Mouse (Mus musculus): ENCODE measurements around the gene Smc5.

Smc5 gene

DNA sequence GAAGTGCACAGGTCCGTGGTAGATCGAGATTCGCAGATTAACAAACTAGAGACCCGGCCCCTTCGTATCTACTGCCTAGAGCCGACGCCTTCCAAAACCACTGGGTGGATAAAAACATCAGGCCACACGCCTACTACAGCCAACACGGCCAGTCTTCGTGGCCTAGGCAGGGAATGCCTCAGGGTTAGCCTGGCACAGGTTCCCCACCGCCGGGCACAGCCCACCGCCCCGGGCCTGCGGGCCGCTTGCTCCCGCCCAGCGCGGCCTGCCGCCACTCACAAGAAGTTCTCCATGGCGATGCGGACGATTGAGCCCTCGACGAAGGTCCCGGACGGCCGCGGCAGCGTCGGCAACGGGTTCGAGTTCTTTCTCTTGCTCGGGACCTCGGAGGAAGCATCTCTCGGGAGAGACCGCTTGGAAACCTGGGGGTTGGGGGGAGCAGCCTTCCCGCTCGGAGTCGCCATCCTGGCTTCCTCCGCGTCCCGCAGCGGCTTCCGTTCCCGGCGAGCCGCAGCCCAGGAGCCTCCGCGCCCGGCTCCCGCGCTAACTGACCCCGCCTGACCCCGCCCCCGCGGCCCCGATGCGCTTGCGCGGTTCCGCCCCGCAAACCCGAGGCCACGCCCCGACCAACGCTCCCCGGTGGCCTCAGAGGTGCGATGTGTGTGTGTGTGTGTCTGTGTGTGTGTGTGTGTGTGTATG lies at the start of gene Smc5:
Gene Smc5 (minus strand): TSS at position 543 of the 699 bp plus-strand sequence.
- peak; percentile 93 for DNase-seq

GRCm38 (mm10) chr19:23323107-23323506 lies 49.4 kb upstream of the Smc5 start:
- DNase-seq, result no peak

DNA sequence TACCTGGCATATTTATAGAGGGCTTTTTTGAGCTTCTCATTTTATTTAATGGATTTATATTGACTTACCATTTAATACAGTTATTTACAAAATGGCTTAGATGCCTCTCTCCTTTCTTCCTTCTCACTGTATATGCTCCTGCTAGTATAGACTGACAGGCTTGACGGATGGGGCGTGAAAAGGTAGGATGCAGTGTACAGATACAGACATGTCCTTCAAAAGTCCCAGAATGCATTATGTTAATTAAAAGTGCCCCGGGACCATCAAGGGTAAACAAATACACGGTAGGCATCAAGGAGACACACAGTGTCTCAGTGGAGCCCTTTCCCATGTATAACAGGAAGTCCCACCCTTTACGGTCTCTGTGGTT lies 44.3 kb upstream of the Smc5 start:
- no peak for DNase-seq

DNA sequence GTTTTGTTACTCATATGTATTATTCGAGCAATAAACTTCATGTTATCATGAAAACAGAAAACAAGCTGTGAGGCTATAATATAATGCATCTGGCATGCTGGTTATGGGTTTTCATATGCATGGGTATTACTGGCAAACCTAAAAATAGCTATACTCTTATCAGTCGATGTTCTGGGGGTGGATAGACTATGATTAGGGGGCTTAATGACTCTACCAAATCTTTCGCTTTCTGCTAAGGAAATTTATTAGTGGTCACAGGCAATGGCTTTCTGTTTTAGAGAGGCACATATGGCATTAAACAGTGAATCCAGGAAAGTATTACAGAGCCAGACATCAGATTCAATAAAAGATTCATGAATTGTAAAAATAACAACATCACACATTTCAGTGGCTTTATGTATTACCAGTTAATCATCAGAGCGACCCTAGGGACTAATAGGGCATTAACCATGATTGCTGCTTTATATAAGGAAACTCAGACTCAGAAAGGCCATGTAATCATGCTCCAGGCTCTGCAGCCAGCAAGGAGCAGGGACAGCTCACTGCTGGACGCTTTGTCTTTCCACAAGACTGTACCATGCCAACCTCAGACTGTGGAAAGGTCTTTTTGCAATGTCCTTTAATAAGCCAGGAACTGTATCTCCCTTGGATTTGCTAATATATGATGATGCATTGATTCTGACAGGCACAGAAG lies 43.7 kb upstream of the Smc5 start:
- no peak for DNase-seq

DNA sequence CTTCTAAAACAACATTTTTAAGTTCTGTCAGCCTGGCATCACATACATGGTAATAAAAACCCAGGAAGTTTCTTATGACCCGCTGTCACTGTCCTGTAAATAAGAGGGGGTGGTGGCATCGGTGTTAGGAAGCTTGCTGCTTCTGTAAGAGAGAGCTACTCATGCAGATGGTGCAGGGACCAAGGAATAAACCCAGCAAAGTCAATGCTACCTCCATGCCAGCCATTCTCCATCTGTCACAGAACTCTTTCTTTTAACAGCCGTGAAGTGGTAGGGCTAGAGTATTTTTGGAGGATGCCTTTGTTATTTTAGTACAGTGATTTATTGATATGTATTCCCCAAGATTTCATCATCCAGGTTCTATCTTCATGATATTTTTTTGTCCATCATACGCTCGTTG lies 43.2 kb upstream of the Smc5 start:
- no peak for DNase-seq

- DNase-seq, result no peak
Measured at GRCm38 (mm10) chr19:23309979-23310378, 36.3 kb upstream of the Smc5 start.

DNA sequence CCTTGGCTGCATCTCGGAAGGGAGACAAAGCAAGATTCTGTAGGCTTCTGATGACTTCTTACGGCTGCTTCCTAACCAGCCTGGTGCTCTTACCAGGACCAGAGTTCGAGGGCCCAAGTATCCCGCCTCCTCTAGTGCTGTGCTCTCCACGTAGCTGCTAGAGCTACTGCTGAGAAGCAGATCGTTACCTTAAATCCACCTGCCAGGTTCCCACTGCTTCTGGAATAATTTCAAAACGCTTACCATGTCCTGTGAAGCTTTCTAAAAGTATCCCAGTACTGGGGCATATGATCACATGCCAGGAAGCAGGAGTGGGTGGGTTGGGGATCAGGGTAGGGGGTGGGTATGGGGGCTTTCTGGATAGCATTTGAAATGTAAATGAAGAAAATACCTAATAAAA lies 33.0 kb upstream of the Smc5 start:
- no peak for DNase-seq

- no peak for DNase-seq
Measured at GRCm38 (mm10) chr19:23299987-23300386, 26.3 kb upstream of the Smc5 start.

- no peak for DNase-seq
Measured at GRCm38 (mm10) chr19:23298917-23299316, 25.2 kb upstream of the Smc5 start.

DNA sequence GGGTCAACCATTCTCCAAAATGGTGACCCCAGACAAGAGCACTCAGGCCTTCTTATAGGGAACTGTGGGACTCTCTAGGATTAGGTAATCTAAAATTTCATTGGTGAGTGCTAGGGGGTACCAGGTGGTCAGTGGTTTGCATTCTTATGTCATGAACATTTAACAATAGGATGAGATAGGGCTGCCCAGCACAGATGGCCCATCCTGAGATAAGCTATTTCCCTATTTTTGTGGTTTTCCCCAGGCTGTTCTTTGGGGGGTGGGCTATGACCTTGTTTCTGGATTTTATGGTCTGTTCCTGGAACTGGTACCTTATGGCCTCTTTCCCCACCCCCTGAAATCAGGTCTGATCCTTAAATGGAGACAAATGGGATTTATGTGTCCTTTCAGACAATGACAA lies 23.5 kb upstream of the Smc5 start:
- no peak for DNase-seq

DNA sequence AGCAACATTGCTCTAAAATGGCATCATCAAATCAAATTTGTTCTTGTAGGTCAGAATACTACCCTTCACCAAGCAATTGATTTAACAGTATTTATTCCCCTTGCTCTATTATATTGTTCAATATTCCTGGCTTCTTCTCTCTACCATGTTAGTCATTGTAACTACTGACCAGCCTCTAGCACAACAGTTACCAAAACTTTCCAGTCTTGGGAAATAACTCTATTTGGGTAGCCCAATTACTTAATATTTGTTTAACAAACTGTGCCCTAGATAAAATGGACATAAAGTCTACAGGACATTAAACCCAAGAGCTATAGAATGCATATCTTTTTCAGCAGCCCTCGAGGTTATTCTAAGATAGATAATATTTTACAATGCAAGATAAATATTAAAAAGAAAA lies 15.6 kb upstream of the Smc5 start:
- DNase-seq, result no peak

DNA sequence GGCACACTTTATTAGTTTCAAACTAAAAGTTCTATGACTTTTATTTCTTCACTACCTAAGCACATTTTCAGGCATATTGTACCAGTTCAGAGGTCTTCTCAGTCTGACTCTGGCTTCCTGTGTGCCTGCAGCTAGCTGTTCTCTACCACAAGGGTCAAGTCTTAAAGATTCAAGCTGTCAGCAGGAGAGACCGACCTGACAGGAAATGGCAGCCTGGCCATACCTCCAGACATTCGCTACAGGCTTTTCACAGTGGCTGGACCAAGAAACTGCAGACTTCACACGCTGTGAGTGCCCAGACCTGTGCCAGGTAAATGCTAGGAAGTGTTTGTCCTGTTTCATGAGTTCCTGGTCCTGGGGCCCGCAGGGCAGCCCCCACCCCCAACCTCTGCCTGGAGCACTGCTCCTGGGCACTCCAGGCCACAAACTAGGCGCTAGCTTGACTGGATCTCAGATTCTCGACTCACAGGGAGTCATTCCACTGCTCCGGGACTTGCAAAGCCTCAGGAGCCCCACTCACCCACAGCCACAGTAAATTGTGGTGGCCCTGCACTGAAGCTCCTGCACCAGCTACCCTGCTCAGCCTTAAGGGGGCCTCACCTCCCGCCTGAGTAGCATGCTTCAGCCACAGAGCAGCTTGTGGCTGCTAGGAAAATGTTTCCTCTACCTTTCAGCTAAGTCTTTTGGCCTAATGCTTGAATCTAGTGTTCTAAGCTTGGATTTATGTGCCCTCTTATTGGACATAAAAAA lies 8.4 kb upstream of the Smc5 start:
- no peak for DNase-seq

DNA sequence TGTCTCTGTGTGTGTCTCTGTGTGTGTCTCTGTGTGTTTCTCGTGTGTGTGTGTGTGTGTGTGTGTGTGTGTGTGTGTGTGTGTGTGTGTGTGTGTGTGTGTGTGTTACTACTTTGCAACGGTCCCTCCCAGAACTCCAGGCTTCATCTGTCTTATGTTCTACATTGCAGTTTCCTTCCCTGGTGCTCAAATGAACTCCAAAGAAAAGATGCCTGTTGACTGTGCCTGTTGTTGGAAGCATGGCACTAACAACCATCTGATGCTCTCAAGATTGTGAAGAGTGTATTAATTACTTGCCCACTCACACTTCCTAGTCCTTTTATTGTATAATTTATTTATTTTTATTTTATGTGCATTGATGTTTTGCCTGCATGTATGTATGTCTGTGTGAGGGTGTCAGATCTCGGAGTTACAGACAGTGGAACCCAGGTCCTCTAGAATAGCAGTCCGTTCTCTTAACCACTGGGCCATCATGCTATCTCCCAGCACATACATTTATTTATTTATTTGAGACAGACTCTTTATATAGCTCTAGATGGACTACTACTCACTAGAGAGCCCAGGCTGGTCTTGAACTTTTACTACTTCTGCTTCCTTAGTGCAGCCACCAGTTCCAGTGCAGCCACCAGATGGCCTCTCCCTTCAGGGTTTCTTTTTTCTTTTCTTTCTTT lies 492 bp upstream of the Smc5 start:
- no peak for DNase-seq

GRCm38 (mm10) chr19:23256771-23257170 lies 16.9 kb downstream of the Smc5 start:
- DNase-seq, result no peak

DNA sequence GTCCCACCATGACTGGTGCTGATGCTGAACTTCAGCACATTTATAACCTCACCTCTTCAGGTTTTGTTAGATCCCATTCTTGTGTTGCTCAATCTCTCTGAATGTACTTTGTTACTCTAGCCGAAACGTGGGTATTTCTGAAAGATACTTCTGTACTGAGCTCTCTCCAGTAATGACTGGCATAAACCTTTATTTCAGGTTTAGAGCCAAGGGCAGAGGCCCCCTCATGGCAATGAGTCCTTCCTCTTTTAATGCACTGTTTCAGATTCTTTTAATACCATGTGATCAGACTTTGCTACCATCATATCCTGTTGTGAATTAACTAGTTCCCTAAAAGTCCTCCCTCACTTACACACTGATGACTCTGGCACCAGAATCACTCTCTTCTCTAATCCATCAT lies 27.2 kb downstream of the Smc5 start:
- DNase-seq, result no peak

DNA sequence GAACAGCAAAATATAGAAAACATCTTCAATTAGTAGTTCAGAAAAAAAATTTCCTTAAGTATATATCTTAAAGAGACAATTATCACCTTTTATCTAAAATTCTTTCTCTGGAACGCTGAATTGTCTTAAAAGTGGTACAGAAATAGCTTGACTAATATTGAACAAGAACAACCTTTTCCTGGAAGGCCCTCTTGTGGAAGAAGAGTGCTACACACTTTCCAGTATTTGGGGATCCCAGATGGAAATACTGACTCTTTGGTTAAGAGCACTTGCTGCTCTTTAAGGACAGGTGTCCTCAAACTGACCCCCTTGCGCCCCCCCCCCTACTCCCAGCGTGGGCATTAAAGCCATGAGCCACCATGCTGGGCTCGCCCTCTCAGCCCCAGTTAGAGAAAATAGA lies 48.6 kb downstream of the Smc5 start:
- peak; percentile 29 for DNase-seq

DNA sequence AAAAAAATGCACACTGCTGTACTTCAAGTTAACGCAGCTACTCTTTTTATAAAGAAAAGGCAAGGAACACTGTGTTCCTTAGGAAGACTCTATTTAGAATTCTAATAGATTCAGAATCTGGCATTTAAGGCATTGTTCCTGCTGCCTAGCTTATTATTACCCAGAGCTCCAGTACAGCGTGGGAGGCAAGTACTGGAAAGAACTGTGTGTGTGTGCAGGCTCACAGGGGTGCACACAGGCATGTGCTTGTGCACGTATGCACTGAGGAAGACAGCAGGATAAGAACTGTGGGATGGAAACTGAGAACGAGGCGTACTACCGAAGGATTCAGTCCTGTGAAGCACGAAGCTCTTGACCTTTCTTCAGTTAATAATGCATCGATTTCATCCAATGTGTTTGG lies 59.4 kb downstream of the Smc5 start:
- DNase-seq, result no peak

DNA sequence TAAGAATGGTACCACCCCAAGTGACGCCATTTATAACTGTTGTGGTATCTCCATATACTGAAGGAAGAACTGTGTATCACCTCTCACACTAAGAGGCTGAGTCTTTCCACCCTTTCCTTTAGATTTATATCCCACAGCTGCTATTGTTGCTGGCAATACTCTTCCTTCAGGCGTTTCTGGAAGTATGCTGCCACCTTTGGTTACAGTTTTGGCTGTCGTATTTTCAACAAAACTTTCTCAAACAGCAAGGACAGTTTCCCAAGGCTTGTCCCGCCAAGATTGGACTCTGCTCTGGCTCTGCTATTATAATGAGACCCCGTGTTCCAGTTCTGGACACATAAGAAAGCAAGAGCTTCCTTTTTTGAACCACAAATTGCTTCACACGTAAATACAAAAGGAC lies 62.4 kb downstream of the Smc5 start:
- DNase-seq, result no peak

- no peak for DNase-seq
Measured at GRCm38 (mm10) chr19:23203505-23204053, 70.1 kb downstream of the Smc5 start.

DNA sequence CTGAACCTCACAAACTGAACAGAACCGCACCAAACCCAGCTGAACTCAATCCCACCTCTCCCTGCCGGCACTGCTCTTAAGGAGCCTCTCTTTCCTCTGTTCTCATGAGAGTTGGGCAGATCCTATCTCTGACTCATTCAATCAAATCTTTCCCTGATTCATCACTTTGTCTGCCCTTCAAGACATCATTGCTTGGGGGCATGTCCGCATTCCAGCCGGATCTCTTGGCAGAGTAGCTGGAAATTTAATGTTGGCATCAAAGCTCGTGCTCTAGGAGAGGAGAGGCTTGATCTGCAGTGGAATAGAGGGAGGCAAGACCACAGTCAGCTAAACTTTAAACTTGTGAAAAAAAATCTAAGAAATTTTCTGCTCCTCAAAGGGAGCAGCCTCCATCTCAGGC lies 71.6 kb downstream of the Smc5 start:
- DNase-seq, result no peak

DNA sequence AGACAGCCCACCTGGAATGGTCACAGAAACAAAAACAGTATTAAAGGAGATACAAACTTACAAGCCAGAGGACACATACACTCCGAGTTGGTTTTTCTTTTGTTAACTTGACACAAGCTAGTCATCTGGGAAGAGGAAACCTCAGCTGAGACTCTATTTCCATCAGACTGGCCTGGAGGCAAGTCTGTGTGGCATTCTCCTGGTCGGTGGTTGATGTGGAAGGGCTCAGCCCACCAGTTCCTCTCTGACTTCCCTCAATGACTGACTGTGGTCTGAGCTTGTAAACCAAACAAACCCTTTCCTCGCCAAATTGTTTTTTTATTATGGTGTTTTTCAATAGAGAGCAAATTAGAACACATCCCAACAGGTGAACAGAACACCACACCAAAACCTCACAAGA lies 80.6 kb downstream of the Smc5 start:
- DNase-seq, result no peak

DNA sequence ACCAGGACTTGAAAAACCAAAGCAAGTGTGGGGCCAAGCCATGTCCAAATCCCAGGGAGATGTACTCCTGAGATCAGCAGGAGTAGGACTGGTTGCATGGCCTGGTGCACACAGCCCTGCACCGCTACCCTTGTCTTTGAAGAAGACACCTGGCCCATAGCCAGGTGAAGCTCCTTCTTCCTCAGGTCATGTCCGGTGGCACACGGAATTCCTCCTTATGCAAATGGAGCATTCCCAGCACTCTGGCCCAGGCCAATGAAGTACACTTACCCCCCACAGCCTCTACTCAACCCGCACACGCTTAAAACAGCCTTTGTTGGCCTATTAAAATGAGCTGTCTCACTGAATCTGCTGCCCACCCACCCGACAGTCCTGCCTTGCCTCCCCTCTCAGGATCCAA lies 82.2 kb downstream of the Smc5 start:
- DNase-seq, result no peak

DNA sequence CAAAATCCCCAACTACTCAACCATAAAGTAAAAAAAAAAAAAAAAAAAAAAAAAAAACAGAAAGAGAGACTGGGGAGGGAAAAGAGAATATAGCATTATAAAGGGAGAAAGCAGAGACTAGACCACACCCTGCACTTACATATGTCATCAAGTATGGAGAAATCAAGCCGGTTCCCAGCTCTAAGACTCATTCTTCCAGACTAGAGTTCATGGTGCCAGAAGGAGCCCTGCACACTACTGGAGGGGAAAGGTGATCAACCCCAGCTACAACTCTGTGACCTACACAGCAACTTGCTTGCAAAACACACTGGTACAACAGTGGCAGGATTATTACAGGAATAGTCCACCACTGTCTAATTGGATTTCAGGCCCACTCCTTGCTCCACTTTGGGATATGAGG lies 84.0 kb downstream of the Smc5 start:
- no peak for DNase-seq

Data from lung, postnatal 14 days (tissue).